Mouse (Mus musculus) natural killer cell, adult 2 months (primary cell): ENCODE results near the gene Exph5.

Experiments used
- DNase-seq, 2 experiments: peaks; one replicate each; pipeline ENCODE4 v3.0.0; 2022; ENCODE audit warnings: low spot score in 2 of 2

Gene Exph5

GRCm38 (mm10) chr9:53404753-53405722 is 103.6 kb downstream of the Exph5 start:
- DNase-seq: peak; percentile 81 to 82

GRCm38 (mm10) chr9:53408548-53408947 is 107.1 kb downstream of the Exph5 start:
- DNase-seq: no peak

GRCm38 (mm10) chr9:53408953-53409361 is 107.5 kb downstream of the Exph5 start:
- no peak for DNase-seq

GRCm38 (mm10) chr9:53409427-53409826 is 108.0 kb downstream of the Exph5 start:
- DNase-seq: no peak

GRCm38 (mm10) chr9:53422133-53422896 is 120.8 kb downstream of the Exph5 start:
- no peak for DNase-seq

GRCm38 (mm10) chr9:53426726-53427125 is 125.3 kb downstream of the Exph5 start:
- DNase-seq: no peak
